Mouse (Mus musculus): Measurements from ENCODE around the gene Cisd3. TPM values are rescaled to one million over a fixed set of nuclear protein-coding genes. Genes with fewer than 3 reads are reported as not detected.
"Not testable (repeated sequence)": the region's sequence is repeated elsewhere in the genome, so short reads cannot be mapped to it uniquely, and the experiment has no call there.

The Cisd3 gene
- polyA plus RNA-seq, 1 experiment: 59.9 TPM

DNA sequence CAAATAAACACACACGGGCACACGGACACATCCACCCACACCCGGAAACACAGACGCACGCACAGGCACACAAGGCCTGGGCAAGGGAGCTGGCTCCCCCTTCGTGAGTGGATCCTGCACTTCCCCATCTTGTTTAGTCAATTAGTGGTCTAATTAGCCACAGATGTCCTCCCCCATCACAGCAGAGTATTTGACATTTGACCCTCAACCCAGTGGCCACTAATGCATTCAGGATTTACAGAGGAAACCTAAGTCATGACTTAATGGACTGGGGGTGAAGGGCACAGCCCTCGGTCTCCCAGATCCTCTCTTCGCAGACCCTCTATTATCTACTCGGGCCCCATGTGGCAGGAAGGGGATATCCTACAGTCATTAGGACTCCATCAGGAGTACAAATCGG is 48.1 kb downstream of the Cisd3 start:
- Histone ChIP-seq H3K27ac (ENCODE audit: insufficient read depth, low read length) (no peak overlapping the region), H3K4me3 (ENCODE audit: insufficient read depth, low read length) (no peak overlapping the region), H3K4me1 (ENCODE audit: control insufficient read depth, insufficient read depth, low read length) (peaks cover 2% of the 10 kb centered on the region; the same call in 1 of the 2 replicates)
- no peak for TF ChIP-seq POLR2A (IDR thresholded peaks at IDR 0.05; ENCODE audit: extremely low read depth, insufficient read depth, low read length)
- TF ChIP-seq CTCF (IDR thresholded peaks at IDR 0.05; ENCODE audit: extremely low read depth, insufficient read depth, low read length): no peak

DNA sequence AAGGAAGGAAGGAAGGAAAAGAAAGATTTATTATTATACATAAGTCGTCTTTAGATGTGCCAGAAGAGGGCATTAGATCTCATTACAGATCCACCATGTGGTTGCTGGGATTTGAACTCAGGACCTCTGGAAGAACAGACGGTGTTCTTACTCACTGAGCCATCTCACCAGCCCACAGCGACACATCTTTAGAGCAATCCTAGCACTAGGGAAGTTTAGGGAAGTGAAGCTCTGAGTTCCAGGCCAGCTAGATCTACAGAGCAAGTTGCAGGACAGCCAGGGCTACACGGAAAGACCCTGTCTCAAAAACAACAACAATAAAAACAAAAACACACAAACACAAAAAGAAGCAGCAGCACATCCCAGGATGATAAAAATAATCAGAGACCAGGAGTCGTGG is 49.2 kb downstream of the Cisd3 start:
- not testable (repeated sequence) for H3K27ac ChIP-seq (ENCODE audit: insufficient read depth, low read length); H3K4me1 ChIP-seq (ENCODE audit: control insufficient read depth, insufficient read depth, low read length)

DNA sequence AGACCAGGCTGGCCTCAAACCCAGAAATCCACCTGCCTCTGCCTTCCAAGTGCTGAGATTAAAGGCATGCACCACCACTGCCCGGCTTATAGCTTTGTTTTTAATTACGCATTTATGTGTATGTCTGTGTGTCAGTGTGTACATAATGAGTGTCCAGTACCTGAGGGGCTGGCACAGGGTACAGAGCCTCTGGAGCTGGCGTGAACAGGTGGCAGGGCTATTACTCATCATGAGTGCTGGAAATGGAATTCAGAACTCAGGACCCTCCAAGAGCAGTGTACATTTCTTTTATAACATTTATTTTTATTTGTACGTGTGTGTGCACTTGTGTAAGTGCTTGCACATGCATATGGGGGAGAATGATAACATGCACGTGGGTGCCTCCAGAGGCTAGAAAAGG is 51.0 kb downstream of the Cisd3 start:
- Histone ChIP-seq H3K4me1 (ENCODE audit: control insufficient read depth, insufficient read depth, low read length) (peaks cover 5% of the 10 kb centered on the region; the same call in 1 of the 2 replicates), H3K4me3 (ENCODE audit: insufficient read depth, low read length) (no peak overlapping the region), H3K27ac (ENCODE audit: insufficient read depth, low read length) (no peak overlapping the region)
- TF ChIP-seq POLR2A (IDR thresholded peaks at IDR 0.05; ENCODE audit: extremely low read depth, insufficient read depth, low read length) (no peak), CTCF (IDR thresholded peaks at IDR 0.05; ENCODE audit: extremely low read depth, insufficient read depth, low read length) (no peak)

More for the DNA sequence above, 49.2 kb downstream of the Cisd3 start:
- not testable (repeated sequence) for H3K4me3 ChIP-seq (ENCODE audit: insufficient read depth, low read length)

- TF ChIP-seq CTCF (IDR thresholded peaks at IDR 0.05; ENCODE audit: extremely low read depth, insufficient read depth, low read length) (no peak), POLR2A (IDR thresholded peaks at IDR 0.05; ENCODE audit: extremely low read depth, insufficient read depth, low read length) (no peak)
- H3K27ac ChIP-seq (ENCODE audit: insufficient read depth, low read length): no peak overlapping the region
- no peak overlapping the region for H3K4me3 ChIP-seq (ENCODE audit: insufficient read depth, low read length)
- H3K4me1 ChIP-seq (ENCODE audit: control insufficient read depth, insufficient read depth, low read length): peaks cover 5% of the 10 kb centered on the region
These were observed 52.0 kb downstream of the Cisd3 start for GRCm38 (mm10) chr11:97737600-97737999.

Other genes with a start within 250 kb of the Cisd3 start
- 0.06 TPM in 1 of 2 replicates, not detected in the other for gene 4933428G20Rik, start 185.5 kb upstream of the Cisd3 start, polyA plus RNA-seq (2012; rRNA removed)
- gene Srcin1, start 109.6 kb upstream of the Cisd3 start, polyA plus RNA-seq (2012; rRNA removed): 141 and 146 TPM in 2 replicates
- gene Epop, start 56.1 kb upstream of the Cisd3 start, polyA plus RNA-seq (2012; rRNA removed): 89.5 and 95.2 TPM in 2 replicates
- gene Mllt6, start 22.4 kb upstream of the Cisd3 start, polyA plus RNA-seq (2012; rRNA removed): 78.5 and 83.4 TPM in 2 replicates
- gene Pcgf2, start 14.7 kb downstream of the Cisd3 start, polyA plus RNA-seq (2012; rRNA removed): 64.1 and 72.2 TPM in 2 replicates
- 249 and 256 TPM in 2 replicates for gene Psmb3, start 17.6 kb downstream of the Cisd3 start, polyA plus RNA-seq (2012; rRNA removed)
- 64.7 and 67.2 TPM in 2 replicates for gene Pip4k2b, start 58.9 kb downstream of the Cisd3 start, polyA plus RNA-seq (2012; rRNA removed)
- gene Cwc25, start 80.7 kb downstream of the Cisd3 start, polyA plus RNA-seq (2012; rRNA removed): 16.4 TPM in 2 replicates
- 0.76 and 1.6 TPM in 2 replicates for gene 1700001P01Rik, start 90.1 kb downstream of the Cisd3 start, polyA plus RNA-seq (2012; rRNA removed)
- 287 and 301 TPM in 2 replicates for gene Rpl23, start 96.6 kb downstream of the Cisd3 start, polyA plus RNA-seq (2012; rRNA removed)
- gene Lasp1, start 113.2 kb downstream of the Cisd3 start, polyA plus RNA-seq (2012; rRNA removed): 130 and 132 TPM in 2 replicates
- gene B230217C12Rik, start 155.0 kb downstream of the Cisd3 start, polyA plus RNA-seq (2012; rRNA removed): 122 and 130 TPM in 2 replicates
- 1.3 and 1.6 TPM in 2 replicates for gene Fbxo47, start 198.3 kb downstream of the Cisd3 start, polyA plus RNA-seq (2012; rRNA removed)